Mouse (Mus musculus) megakaryocyte, embryonic 14.5 days (primary cell): ENCODE results near the gene Abhd4. TPM values are rescaled to one million over a fixed set of nuclear protein-coding genes. Genes with fewer than 3 reads are reported as not detected.
A peak's percentile ranks its signal among the peaks of the same experiment; 100 is the strongest.

Experiments used
- H3K27me3 ChIP-seq: replicated peaks from 2 replicates; pipeline ENCODE3; 2012; ENCODE audit warnings: inconsistent platforms
- H3K36me3 ChIP-seq: replicated peaks from 2 replicates; pipeline ENCODE3; 2012; ENCODE audit warnings: low read length, inconsistent platforms, mixed read lengths
- H3K4me1 ChIP-seq: 2 replicates; pipeline ENCODE4 v1.6.1; 2012; ENCODE audit warnings: inconsistent platforms
- H3K4me3 ChIP-seq: replicated peaks from 2 replicates; pipeline ENCODE3; 2012; ENCODE audit warnings: moderate library complexity, mild to moderate bottlenecking, inconsistent platforms
- H3K9me3 ChIP-seq: 2 replicates; pipeline ENCODE4 v1.6.1; 2012; ENCODE audit warnings: inconsistent platforms
- FLI1 ChIP-seq: IDR thresholded peaks from 2 replicates; pipeline ENCODE4 v1.6.1; 2012; ENCODE audit warnings: low read length, inconsistent platforms, mixed read lengths
- GATA1 ChIP-seq: IDR thresholded peaks from 3 replicates; pipeline ENCODE4 v1.6.1; 2012; ENCODE audit warnings: mixed read lengths, low read length, inconsistent platforms, borderline replicate concordance
- polyA plus RNA-seq: library from polyadenylated mRNA; stranded (reverse); fragments of >175 nt; gene quantifications from 2 replicates; pipeline ENCODE4 v1.2.3, GENCODE M21; 2012; ENCODE audit warnings: low replicate concordance; ENCODE audit not compliant: insufficient read depth

Abhd4 gene
- polyA plus RNA-seq, 1 experiment: 17.3 TPM

DNA sequence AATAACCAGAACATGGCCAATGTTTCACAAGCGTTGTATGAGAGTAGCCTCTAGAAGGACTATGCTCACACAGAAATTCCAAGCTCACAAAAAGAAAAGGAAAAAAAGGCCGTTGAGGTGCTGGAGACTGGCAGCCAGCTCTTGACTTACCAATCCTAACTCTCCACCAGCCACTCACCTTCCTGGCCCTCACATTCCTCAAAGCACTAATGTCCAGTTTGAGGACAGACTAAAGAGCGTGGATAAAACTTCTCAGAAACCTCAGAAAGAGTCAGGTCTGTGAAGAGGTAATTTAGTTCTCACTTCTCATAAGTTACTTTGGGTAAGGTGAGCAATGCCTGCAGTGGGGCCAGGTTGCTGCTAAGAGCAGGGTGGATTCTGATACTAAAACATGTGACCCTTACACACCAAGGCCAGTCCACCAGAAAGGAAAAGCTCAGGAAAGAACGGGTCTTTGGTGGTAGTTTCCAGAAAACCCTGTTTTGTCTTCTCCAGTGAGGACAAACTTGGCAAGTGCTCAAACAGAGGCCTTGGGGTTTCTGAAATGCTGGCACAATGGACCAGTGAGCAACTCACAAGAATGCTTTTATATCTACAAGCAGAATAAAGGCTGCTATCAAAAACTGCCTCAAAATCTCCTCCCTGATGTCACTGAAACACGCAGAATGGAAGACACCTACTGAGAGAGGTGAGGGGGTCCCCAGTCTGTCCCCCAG lies 18.0 kb upstream of the Abhd4 start:
- Histone ChIP-seq H3K4me3 (no peak overlapping the region), H3K36me3 (peaks cover 64% of the 10 kb centered on the region), H3K9me3 (no peaks in the 10 kb centered on the region), H3K4me1 (peaks cover 20% of the 10 kb centered on the region), H3K27me3 (no peaks in the 10 kb centered on the region)
- TF ChIP-seq GATA1 (no peak), FLI1 (no peak)

DNA sequence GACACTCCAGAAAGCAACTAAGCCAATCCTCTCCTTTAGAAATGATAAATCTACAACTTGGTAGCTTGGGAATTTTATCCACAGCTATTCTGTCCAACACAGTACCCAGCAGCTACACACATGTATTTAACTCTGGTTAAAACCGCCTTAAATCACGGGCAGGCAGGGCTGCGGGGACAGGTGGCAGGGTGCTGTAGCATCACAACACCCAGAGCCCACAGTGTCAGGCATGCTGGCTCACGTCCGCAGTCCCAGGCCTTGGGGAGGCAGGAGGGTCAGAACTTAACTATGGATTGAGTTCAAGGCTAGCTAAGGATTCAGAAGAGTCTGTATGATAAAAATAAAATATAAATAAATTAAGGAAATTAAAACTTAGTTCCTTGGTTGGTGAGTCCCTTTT lies 17.1 kb upstream of the Abhd4 start:
- H3K27me3 ChIP-seq: no peaks in the 10 kb centered on the region
- peaks cover 20% of the 10 kb centered on the region for H3K4me1 ChIP-seq
- peaks cover 73% of the 10 kb centered on the region for H3K36me3 ChIP-seq
- no peak overlapping the region for H3K4me3 ChIP-seq
- no peak for TF ChIP-seq GATA1
- TF ChIP-seq FLI1: no peak
- peaks cover 3% of the 10 kb centered on the region for H3K9me3 ChIP-seq

DNA sequence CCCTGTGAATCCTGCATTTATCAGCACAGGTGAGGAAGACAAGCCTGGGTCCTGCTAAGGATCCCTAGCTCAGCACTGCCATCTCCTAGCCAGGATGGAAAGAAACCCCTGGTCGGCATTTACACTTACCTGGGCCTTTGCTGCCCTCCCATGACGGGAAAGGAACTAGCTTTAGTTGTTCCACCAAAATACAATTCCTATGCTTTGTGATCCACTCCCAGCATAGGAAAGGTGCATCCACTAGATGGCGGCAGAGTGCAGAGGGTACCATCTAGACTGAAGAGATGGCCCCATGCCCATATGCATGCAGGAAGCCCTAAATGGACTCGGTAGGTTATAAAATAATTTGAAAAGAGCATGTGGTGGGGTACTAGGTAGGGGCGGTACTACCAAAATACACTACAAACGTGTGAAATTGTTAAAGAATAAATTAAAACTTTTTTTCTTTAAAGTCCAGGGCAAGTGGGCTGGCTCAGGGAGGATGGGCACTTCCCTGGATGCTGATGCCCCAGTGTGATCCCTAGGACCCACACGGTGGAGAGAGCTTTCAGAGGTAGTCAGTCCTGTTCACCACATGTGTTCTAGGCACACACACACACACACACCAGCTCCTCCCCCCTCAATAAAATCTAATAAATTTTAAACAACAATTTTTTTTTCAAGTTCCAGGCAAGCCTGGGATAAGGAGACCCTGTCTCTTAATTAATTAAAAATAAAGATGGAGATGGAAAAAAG lies 14.8 kb upstream of the Abhd4 start:
- peaks cover 8% of the 10 kb centered on the region for H3K9me3 ChIP-seq
- no peak overlapping the region for H3K4me3 ChIP-seq
- TF ChIP-seq FLI1 (no peak), GATA1 (no peak)
- peaks cover 91% of the 10 kb centered on the region for H3K36me3 ChIP-seq
- peaks cover 6% of the 10 kb centered on the region; the same call in 1 of the 2 replicates for H3K4me1 ChIP-seq
- H3K27me3 ChIP-seq: no peaks in the 10 kb centered on the region

DNA sequence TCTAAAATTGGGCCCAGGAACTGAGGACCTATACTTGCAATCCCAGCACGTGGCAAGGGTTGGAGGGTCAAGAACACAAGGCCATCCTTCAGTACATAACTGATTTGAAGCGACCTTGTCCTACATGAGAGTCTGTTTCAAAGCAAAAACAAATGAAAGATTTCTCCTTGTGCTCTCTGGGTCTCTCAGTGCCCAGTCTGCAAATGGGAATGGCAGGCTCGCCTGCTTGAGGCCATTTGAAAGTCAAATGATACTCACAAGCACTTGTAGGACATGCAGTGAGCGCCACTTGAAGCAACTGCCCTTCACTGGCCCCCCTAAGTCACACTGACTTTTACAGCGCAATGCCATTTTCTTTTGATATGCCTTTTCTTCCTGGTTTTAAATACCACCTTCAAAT lies 13.4 kb upstream of the Abhd4 start:
- Histone ChIP-seq H3K4me3 (no peak overlapping the region), H3K27me3 (no peaks in the 10 kb centered on the region), H3K4me1 (peaks cover 11% of the 10 kb centered on the region; the same call in 1 of the 2 replicates), H3K36me3 (peaks cover 91% of the 10 kb centered on the region), H3K9me3 (peaks cover 8% of the 10 kb centered on the region)
- TF ChIP-seq GATA1 (no peak), FLI1 (no peak)

DNA sequence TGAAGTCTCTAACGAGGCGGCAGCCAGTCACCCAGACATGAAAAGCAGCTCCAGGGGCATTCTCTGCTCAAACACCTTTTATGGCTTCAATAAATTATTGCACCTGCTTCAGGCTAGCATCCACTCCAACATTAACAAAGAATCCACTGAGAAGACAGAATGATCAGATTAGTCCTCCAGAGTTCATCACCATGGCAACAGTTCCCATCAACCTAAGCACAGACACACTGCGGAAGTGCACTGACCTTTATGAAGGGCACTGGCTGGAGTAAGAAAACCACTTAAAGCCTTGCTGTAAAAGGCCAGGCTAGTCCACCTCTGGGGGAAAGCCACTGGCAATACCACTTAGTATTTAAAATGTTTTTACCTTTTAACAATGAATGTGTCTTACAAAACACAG lies 9.8 kb upstream of the Abhd4 start:
- H3K4me1 ChIP-seq: peaks cover 44% of the 10 kb centered on the region
- peaks cover 8% of the 10 kb centered on the region for H3K9me3 ChIP-seq
- H3K4me3 ChIP-seq: no peak overlapping the region
- H3K36me3 ChIP-seq: peaks cover 94% of the 10 kb centered on the region
- no peak for TF ChIP-seq FLI1
- no peaks in the 10 kb centered on the region for H3K27me3 ChIP-seq

DNA sequence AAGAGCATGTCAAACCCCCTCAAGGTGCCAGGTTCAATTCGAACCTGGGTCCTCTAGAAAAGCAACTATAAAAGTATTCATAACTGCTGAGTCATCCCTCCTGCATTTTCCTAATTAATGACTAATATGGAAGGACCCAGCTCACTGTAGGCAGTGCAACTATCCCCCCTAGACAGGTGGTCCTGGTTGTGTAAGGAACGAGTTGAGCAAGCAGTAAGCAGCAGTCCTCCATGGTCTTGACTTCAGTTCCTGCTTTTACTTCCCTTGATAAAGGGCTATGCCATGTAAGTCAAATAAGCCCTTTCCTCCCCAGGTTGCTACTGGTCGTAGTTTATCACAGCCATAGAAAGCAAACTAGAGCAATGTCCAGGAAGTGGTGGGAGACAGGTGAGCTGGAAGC lies 7.8 kb upstream of the Abhd4 start:
- peaks cover 59% of the 10 kb centered on the region for H3K4me1 ChIP-seq
- peaks cover 8% of the 10 kb centered on the region for H3K9me3 ChIP-seq
- peaks cover 95% of the 10 kb centered on the region for H3K36me3 ChIP-seq
- no peaks in the 10 kb centered on the region for H3K27me3 ChIP-seq
- no peak overlapping the region for H3K4me3 ChIP-seq
- TF ChIP-seq GATA1 (no peak), FLI1 (no peak)

DNA sequence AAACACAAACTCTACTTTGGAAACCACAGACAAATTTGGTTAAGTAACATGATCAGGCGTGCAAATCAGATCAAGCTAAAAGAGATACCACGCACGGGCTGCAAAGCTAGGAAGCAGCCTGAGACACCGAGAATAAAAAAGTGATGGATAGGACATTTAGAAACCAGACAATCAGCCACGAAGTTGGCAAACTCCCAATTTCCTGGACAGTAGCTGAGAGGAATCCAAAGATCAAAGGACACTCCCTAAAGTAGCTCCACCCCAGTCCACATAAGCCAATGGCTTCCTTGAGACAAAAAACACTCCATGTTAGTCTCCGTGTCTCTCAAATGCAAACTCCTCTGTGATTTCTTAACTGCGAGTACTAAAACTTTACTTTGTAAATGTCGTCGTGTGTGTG lies 4.7 kb upstream of the Abhd4 start:
- TF ChIP-seq FLI1 (no peak), GATA1 (no peak)
- Histone ChIP-seq H3K27me3 (no peaks in the 10 kb centered on the region), H3K4me3 (no peak overlapping the region), H3K9me3 (no peaks in the 10 kb centered on the region), H3K36me3 (peaks cover 66% of the 10 kb centered on the region), H3K4me1 (peaks cover 73% of the 10 kb centered on the region)

DNA sequence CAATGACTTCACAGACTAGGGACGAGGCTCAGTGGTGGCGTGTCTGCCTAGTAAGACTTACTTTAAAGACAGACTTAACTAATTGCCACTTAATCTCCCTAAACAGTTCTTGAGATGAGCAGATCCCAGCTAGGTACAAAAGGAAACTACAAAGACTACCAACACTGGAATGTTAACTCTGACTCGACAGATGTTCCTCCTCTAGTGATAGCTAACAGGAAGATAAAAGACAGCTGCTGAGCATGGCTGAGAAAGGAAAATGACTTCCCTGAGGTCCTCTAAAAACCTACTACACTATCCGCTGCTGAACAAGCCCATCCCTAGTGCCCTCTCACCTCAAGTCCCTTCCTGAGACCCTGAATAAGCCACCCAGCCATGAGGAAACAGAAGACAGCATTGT lies 3.9 kb upstream of the Abhd4 start:
- no peaks in the 10 kb centered on the region for H3K27me3 ChIP-seq
- peak overlapping the region; percentile 14 for H3K4me3 ChIP-seq
- no peak for TF ChIP-seq GATA1
- no peak for TF ChIP-seq FLI1
- H3K36me3 ChIP-seq: peaks cover 58% of the 10 kb centered on the region
- H3K4me1 ChIP-seq: peaks cover 78% of the 10 kb centered on the region
- no peaks in the 10 kb centered on the region for H3K9me3 ChIP-seq

DNA sequence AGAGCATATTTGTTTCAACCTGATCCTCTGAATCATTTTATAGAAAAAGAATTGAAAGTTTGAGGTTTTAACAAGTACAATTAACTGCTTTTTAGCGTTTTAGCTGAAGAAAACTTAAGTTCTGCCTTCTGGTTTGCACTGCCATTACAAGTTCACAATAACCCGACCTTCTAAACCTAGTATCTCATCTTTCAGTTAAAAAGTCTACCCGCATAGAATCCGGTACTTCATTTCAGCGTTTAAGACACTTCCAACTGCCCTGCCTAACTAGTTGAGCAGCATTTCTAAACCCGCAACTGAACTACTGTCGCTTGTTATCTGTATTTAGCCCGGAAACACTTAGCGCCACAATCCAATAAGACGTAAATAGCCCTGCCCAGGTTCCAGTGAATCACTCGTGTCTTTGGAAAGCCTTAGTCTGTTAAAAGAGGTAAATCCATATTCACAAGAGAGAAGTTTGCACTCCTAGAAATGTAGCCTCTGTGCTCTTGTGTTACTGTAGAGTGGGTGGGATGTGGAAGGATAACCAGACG lies 748 bp downstream of the Abhd4 start:
- TF ChIP-seq FLI1: no peak
- no peak for TF ChIP-seq GATA1
- Histone ChIP-seq H3K4me3 (peak overlapping the region; percentile 95), H3K4me1 (peaks cover 47% of the 10 kb centered on the region), H3K27me3 (no peaks in the 10 kb centered on the region), H3K36me3 (peaks cover 15% of the 10 kb centered on the region), H3K9me3 (no peaks in the 10 kb centered on the region)

DNA sequence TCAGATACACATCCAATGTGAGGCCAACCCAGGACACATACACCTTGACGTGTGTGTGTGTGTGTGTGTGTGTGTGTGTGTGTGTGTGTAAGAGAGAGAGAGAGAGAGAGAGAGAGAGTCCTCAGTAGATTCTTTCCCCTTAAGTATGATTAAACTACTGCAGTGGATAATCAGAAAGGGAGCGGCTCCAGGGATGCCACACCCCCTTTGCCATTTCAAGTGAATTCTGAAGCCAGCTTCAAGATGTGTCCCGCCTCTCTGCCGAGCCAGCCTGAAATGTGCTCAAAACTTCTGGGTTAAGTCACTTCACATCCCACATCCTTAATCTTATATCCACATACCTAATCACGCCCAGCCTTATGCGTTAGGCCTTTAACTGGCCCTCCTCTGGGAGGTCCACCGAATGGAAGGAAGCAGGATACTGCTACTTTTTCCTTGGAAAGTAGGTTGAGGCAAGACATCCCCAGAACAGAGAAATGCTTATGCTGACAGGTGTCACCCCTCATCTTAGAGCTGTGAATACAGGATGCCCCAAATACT lies 4.2 kb downstream of the Abhd4 start:
- Histone ChIP-seq H3K9me3 (no peaks in the 10 kb centered on the region), H3K36me3 (peaks cover 29% of the 10 kb centered on the region), H3K4me1 (peaks cover 43% of the 10 kb centered on the region), H3K4me3 (no peak overlapping the region), H3K27me3 (no peaks in the 10 kb centered on the region)
- no peak for TF ChIP-seq FLI1
